In genomic region chr6:128032252-128033171, GRCm38 (mm10) we compare ENCODE assay signal across 8 mouse cellular contexts.
DNase-seq lines count a peak whose midpoint lies in the region; ATAC-seq and TF ChIP-seq lines count a peak whose summit lies in the region.

No protein-coding gene starts in this region.

- TF ChIP-seq CTCF in liver, adult 2 months (IDR thresholded peaks at IDR 0.05; ENCODE audit: low read depth, low read length), result peak; percentile 86
- TF ChIP-seq CTCF in stomach, postnatal 0 days (IDR thresholded peaks at IDR 0.05; ENCODE audit: low read depth), result peak; percentile 89

- peaks cover 6% of the 10 kb centered on the region for H3K4me1 ChIP-seq in embryonic facial prominence, embryonic 11.5 days (ENCODE audit: control insufficient read depth, insufficient read depth, low read length)
- peaks cover 9% of the 10 kb centered on the region for H3K4me1 ChIP-seq in liver, adult 2 months (ENCODE audit: control insufficient read depth, insufficient read depth, low read length)
- peaks cover 5% of the 10 kb centered on the region; the same call in 1 of the 2 replicates for H3K4me1 ChIP-seq in stomach, postnatal 0 days (replicated peaks; ENCODE audit: control insufficient read depth, insufficient read depth)

- H3K36me3 ChIP-seq in embryonic facial prominence, embryonic 11.5 days (replicated peaks; ENCODE audit: control insufficient read depth, insufficient read depth, low read depth, low read length), result no peaks in the 10 kb centered on the region
- H3K36me3 ChIP-seq in liver, adult 2 months (ENCODE audit: control insufficient read depth, insufficient read depth, low read length), result no peaks in the 10 kb centered on the region
- no peaks in the 10 kb centered on the region for H3K36me3 ChIP-seq in stomach, postnatal 0 days (ENCODE audit: control insufficient read depth, insufficient read depth, low read length)

- H3K4me2 ChIP-seq in embryonic facial prominence, embryonic 11.5 days (ENCODE audit: low read depth, low read length), result peak overlapping the region; percentile 13; the same call in 1 of the 2 replicates
- H3K4me2 ChIP-seq in stomach, postnatal 0 days (replicated peaks; ENCODE audit: low read depth), result peak overlapping the region; percentile 82

- no peak overlapping the region for H3K4me3 ChIP-seq in embryonic facial prominence, embryonic 11.5 days (ENCODE audit: low read depth, low read length)
- no peak overlapping the region for H3K4me3 ChIP-seq in liver, adult 2 months (ENCODE audit: insufficient read depth, low read depth, low read length)
- peak overlapping the region; percentile 53 for H3K4me3 ChIP-seq in stomach, postnatal 0 days (ENCODE audit: low read depth, low read length)

- no peak overlapping the region for H3K27ac ChIP-seq in embryonic facial prominence, embryonic 11.5 days (replicated peaks; ENCODE audit: low read depth, low read length)
- no peak overlapping the region for H3K27ac ChIP-seq in liver, adult 2 months (replicated peaks; ENCODE audit: insufficient read depth, low read depth, low read length)
- H3K27ac ChIP-seq in stomach, postnatal 0 days (replicated peaks), result peak overlapping the region; percentile 80; the same call in 1 of the 2 replicates

- TF ChIP-seq EP300 in stomach, postnatal 0 days (optimal IDR thresholded peaks at IDR 0.05), result no peak

- H3K9ac ChIP-seq in embryonic facial prominence, embryonic 11.5 days (replicated peaks; ENCODE audit: low read length), result no peak overlapping the region
- H3K9ac ChIP-seq in liver, adult 2 months (ENCODE audit: low read depth, low read length), result no peak overlapping the region
- peak overlapping the region; percentile 64; the same call in 1 of the 2 replicates for H3K9ac ChIP-seq in stomach, postnatal 0 days (ENCODE audit: low read length)

- peak; percentile 58 for DNase-seq in 416B (ENCODE audit: low read depth)
- peak; percentile 81 for DNase-seq in adrenal gland, postnatal 25 days
- peak; percentile 91 for DNase-seq in embryonic facial prominence, embryonic 11.5 days (ENCODE audit: low spot score)
- DNase-seq in heart, adult 8-10 months (ENCODE audit: low spot score), result peak; percentile 86
- DNase-seq in kidney, adult 9 months, result peak; percentile 78
- DNase-seq in liver, adult 2 months (ENCODE audit: extremely low read depth, low read depth, low spot score), result peak; percentile 19
- peak; percentile 53 to 58 for DNase-seq in natural killer cell, adult 2 months (ENCODE audit: low spot score in 2 of 2)
- peak; percentile 81 for DNase-seq in stomach, postnatal 0 days (ENCODE audit: low spot score)

- 32% methylated on average over 16 of the region's 16 CpGs for WGBS in embryonic facial prominence, embryonic 11.5 days
- WGBS in liver, adult 2 months, result 48% methylated on average over 16 of the region's 16 CpGs
- 23% methylated on average over 16 of the region's 16 CpGs for WGBS in stomach, postnatal 0 days

- no peak for ATAC-seq in embryonic facial prominence, embryonic 11.5 days (replicated peaks; ENCODE audit: insufficient number of reproducible peaks, low FRiP score, low TSS enrichment, low read depth)
- ATAC-seq in stomach, postnatal 0 days (ENCODE audit: low FRiP score, low TSS enrichment), result no peak

- H3K79me2 ChIP-seq in liver, adult 2 months (ENCODE audit: control insufficient read depth, insufficient read depth, low read length), result no peaks in the 10 kb centered on the region

- no peaks in the 10 kb centered on the region for H3K9me3 ChIP-seq in embryonic facial prominence, embryonic 11.5 days (replicated peaks; ENCODE audit: control insufficient read depth, low read length)
- H3K9me3 ChIP-seq in stomach, postnatal 0 days (ENCODE audit: control insufficient read depth, low read length), result no peaks in the 10 kb centered on the region

- H3K27me3 ChIP-seq in embryonic facial prominence, embryonic 11.5 days (ENCODE audit: control insufficient read depth, insufficient read depth, low read length), result no peaks in the 10 kb centered on the region
- H3K27me3 ChIP-seq in liver, adult 2 months (ENCODE audit: control insufficient read depth, insufficient read depth, low read length), result no peaks in the 10 kb centered on the region
- H3K27me3 ChIP-seq in stomach, postnatal 0 days (ENCODE audit: control insufficient read depth, insufficient read depth, low read length), result no peaks in the 10 kb centered on the region

- TF ChIP-seq POLR2A in liver, adult 2 months (IDR thresholded peaks at IDR 0.05; ENCODE audit: extremely low read depth, insufficient read depth, low read length), result no peak

Comparison
In these comparisons a context has a peak if more than half of its experiments do, and no peak if none do; other contexts are left out.
1. DNase-seq: peak in every context shown above with its lines; median percentile 91 in embryonic facial prominence, embryonic 11.5 days; 86 in heart, adult 8-10 months; 81 in adrenal gland, postnatal 25 days; 81 in stomach, postnatal 0 days; 78 in kidney, adult 9 months; 58 in 416B; 56 in natural killer cell, adult 2 months; 19 in liver, adult 2 months.